In genomic region chr6:94774871-94775270, GRCm38 (mm10) we compare ENCODE assay signal across 14 mouse cellular contexts.
DNase-seq lines count a peak whose midpoint lies in the region; ATAC-seq and TF ChIP-seq lines count a peak whose summit lies in the region.
"Had no signal": no experiment of that assay in that cellular context is flagged by ENCODE, and none has a peak within 500 bp of the region (broad histone marks: within the 10 kb centered on the region; RNA-seq: fewer than 3 reads in every experiment).

No protein-coding gene starts in this region.

- no peaks in the 10 kb centered on the region; the same call in 1 of the 2 replicates for H3K9me3 ChIP-seq in forebrain, embryonic 11.5 days (ENCODE audit: control insufficient read depth, low read length)
- H3K9me3 ChIP-seq in forebrain, embryonic 16.5 days (ENCODE audit: control insufficient read depth, low read length): no peaks in the 10 kb centered on the region
- H3K9me3 ChIP-seq in hindbrain, embryonic 14.5 days (ENCODE audit: control insufficient read depth, low read length): no peaks in the 10 kb centered on the region
- no peaks in the 10 kb centered on the region for H3K9me3 ChIP-seq in midbrain, embryonic 13.5 days

- peak overlapping the region; percentile 98 for H3K27ac ChIP-seq in forebrain, embryonic 11.5 days (ENCODE audit: low read depth, low read length)
- no peak overlapping the region for H3K27ac ChIP-seq in forebrain, embryonic 16.5 days (ENCODE audit: low read length)
- H3K27ac ChIP-seq in hindbrain, embryonic 14.5 days: peak overlapping the region; percentile 85
- H3K27ac ChIP-seq in midbrain, embryonic 13.5 days: peak overlapping the region; percentile 93
- no peak overlapping the region for H3K27ac ChIP-seq in kidney, adult 2 months (ENCODE audit: insufficient read depth, low read depth, low read length)

- 93% methylated on average over 3 of the region's 3 CpGs for WGBS in forebrain, embryonic 11.5 days
- 98% methylated on average over 3 of the region's 3 CpGs for WGBS in forebrain, embryonic 16.5 days
- 99% methylated on average over 3 of the region's 3 CpGs for WGBS in hindbrain, embryonic 14.5 days
- 98% methylated on average over 3 of the region's 3 CpGs for WGBS in midbrain, embryonic 13.5 days
- WGBS in kidney, adult 2 months: over 99% methylated on average over 3 of the region's 3 CpGs

- peaks cover 26% of the 10 kb centered on the region; the same call in 1 of the 2 replicates for H3K4me1 ChIP-seq in forebrain, embryonic 11.5 days (replicated peaks; ENCODE audit: control insufficient read depth, insufficient read depth, low read length)
- H3K4me1 ChIP-seq in forebrain, embryonic 16.5 days (replicated peaks; ENCODE audit: control insufficient read depth, insufficient read depth, low read length): peaks cover 14% of the 10 kb centered on the region
- H3K4me1 ChIP-seq in hindbrain, embryonic 14.5 days (replicated peaks; ENCODE audit: control insufficient read depth, insufficient read depth, low read length): peaks cover 11% of the 10 kb centered on the region
- peaks cover 30% of the 10 kb centered on the region for H3K4me1 ChIP-seq in midbrain, embryonic 13.5 days (replicated peaks)
- 0 out of 2 replicates have a peak, but pooled peaks cover 4% of the 10 kb centered on the region for H3K4me1 ChIP-seq in kidney, adult 2 months (ENCODE audit: control insufficient read depth, insufficient read depth, low read length)
- H3K4me1 ChIP-seq: megakaryocyte, embryonic 14.5 days had no signal

- no peak for DNase-seq in forebrain, embryonic 11.5 days (ENCODE audit: low spot score)
- peak; percentile 55 for DNase-seq in ES-CJ7 (ENCODE audit: low read depth, low spot score)
- no peak for DNase-seq in hindbrain, embryonic 14.5 days (ENCODE audit: low spot score)
- DNase-seq in thymus, postnatal 0 days (ENCODE audit: low spot score): no peak
- no peak for DNase-seq in kidney, adult 2 months
- DNase-seq in ovary, postnatal 10 days (ENCODE audit: low spot score): no peak
- DNase-seq: liver; spleen, adult 18-20 months; thymus, postnatal 25 days had no signal

- TF ChIP-seq POLR2A in kidney, adult 2 months (IDR thresholded peaks at IDR 0.05; ENCODE audit: low read depth, low read length): no peak

- TF ChIP-seq CTCF in kidney, adult 2 months (conservative IDR thresholded peaks at IDR 0.05; ENCODE audit: insufficient read depth, insufficient read length, low read depth, low read length): no peak

- no peak for ATAC-seq in forebrain, embryonic 11.5 days (replicated peaks; ENCODE audit: low FRiP score)
- no peak for ATAC-seq in forebrain, embryonic 16.5 days
- ATAC-seq in hindbrain, embryonic 14.5 days (ENCODE audit: low FRiP score): no peak
- ATAC-seq in midbrain, embryonic 13.5 days: no peak
- ATAC-seq: Patski had no signal

- no peak overlapping the region for H3K4me3 ChIP-seq in forebrain, embryonic 11.5 days (ENCODE audit: low read depth, low read length)
- no peak overlapping the region for H3K4me3 ChIP-seq in forebrain, embryonic 16.5 days (replicated peaks; ENCODE audit: low read length)
- H3K4me3 ChIP-seq in hindbrain, embryonic 14.5 days (replicated peaks; ENCODE audit: low read length): no peak overlapping the region
- no peak overlapping the region for H3K4me3 ChIP-seq in midbrain, embryonic 13.5 days (replicated peaks)
- no peak overlapping the region for H3K4me3 ChIP-seq in kidney, adult 2 months (ENCODE audit: insufficient read depth, low read depth, low read length)
- H3K4me3 ChIP-seq: erythroblast, embryonic 14.5 days; megakaryocyte, embryonic 14.5 days had no signal

- no peak overlapping the region for H3K9ac ChIP-seq in forebrain, embryonic 11.5 days (ENCODE audit: low read length)
- H3K9ac ChIP-seq in forebrain, embryonic 16.5 days (replicated peaks; ENCODE audit: low read depth, low read length): no peak overlapping the region
- H3K9ac ChIP-seq in hindbrain, embryonic 14.5 days: no peak overlapping the region
- H3K9ac ChIP-seq in midbrain, embryonic 13.5 days (replicated peaks): no peak overlapping the region

- no peak overlapping the region for H3K4me2 ChIP-seq in forebrain, embryonic 11.5 days (ENCODE audit: low read depth, low read length, severe bottlenecking)
- H3K4me2 ChIP-seq in forebrain, embryonic 16.5 days (ENCODE audit: low read length): no peak overlapping the region
- no peak overlapping the region for H3K4me2 ChIP-seq in hindbrain, embryonic 14.5 days (replicated peaks)
- no peak overlapping the region for H3K4me2 ChIP-seq in midbrain, embryonic 13.5 days (replicated peaks)

- H3K36me3 ChIP-seq in forebrain, embryonic 11.5 days (ENCODE audit: control insufficient read depth, insufficient read depth, low read length): no peaks in the 10 kb centered on the region
- no peaks in the 10 kb centered on the region for H3K36me3 ChIP-seq in forebrain, embryonic 16.5 days (ENCODE audit: control insufficient read depth, insufficient read depth)
- no peaks in the 10 kb centered on the region for H3K36me3 ChIP-seq in hindbrain, embryonic 14.5 days (replicated peaks; ENCODE audit: control insufficient read depth, insufficient read depth)
- H3K36me3 ChIP-seq in midbrain, embryonic 13.5 days: no peaks in the 10 kb centered on the region
- no peaks in the 10 kb centered on the region for H3K36me3 ChIP-seq in kidney, adult 2 months (ENCODE audit: control insufficient read depth, insufficient read depth, low read length)

- H3K27me3 ChIP-seq in forebrain, embryonic 11.5 days (ENCODE audit: control insufficient read depth, insufficient read depth, low read length): no peaks in the 10 kb centered on the region
- no peaks in the 10 kb centered on the region; the same call in 1 of the 2 replicates for H3K27me3 ChIP-seq in forebrain, embryonic 16.5 days (replicated peaks; ENCODE audit: control insufficient read depth, insufficient read depth, low read length)
- no peaks in the 10 kb centered on the region for H3K27me3 ChIP-seq in hindbrain, embryonic 14.5 days (ENCODE audit: control insufficient read depth, insufficient read depth, low read length)
- H3K27me3 ChIP-seq in midbrain, embryonic 13.5 days: no peaks in the 10 kb centered on the region
- H3K27me3 ChIP-seq in kidney, adult 2 months (replicated peaks; ENCODE audit: control insufficient read depth, insufficient read depth, low read length): no peaks in the 10 kb centered on the region
- H3K27me3 ChIP-seq: Patski had no signal

Comparison
In these comparisons a context has a peak if more than half of its experiments do, and no peak if none do; other contexts are left out.
1. H3K27ac ChIP-seq: peak in forebrain, embryonic 11.5 days (single experiment), hindbrain, embryonic 14.5 days (single experiment) and midbrain, embryonic 13.5 days (single experiment); none in forebrain, embryonic 16.5 days (single experiment) and kidney, adult 2 months (single experiment).